Mouse (Mus musculus) cerebellum, postnatal 10 days (tissue): ENCODE measurements around the gene Mrm3.
"Not testable (repeated sequence)": the region's sequence is repeated elsewhere in the genome, so short reads cannot be mapped to it uniquely, and the experiment has no call there.

Experiments
- DNase-seq, 2 experiments: peaks; one replicate each; pipeline ENCODE4 v3.0.0; 2021; ENCODE audit warnings: mixed read lengths in 2 of 2

Gene Mrm3

GRCm38 (mm10) chr11:76242901-76243810 is at the start of gene Mrm3, which contains the start of gene Glod4:
Gene Mrm3 (plus strand): TSS chr11:76243715.
Gene Glod4 (minus strand): TSS chr11:76243725.
- peak; percentile 98 for DNase-seq

GRCm38 (mm10) chr11:76196275-76196976 is 47.1 kb upstream of the Mrm3 start:
- DNase-seq, result no peak

- no peak for DNase-seq
Measured at GRCm38 (mm10) chr11:76196977-76197469, 46.5 kb upstream of the Mrm3 start.

- DNase-seq, result peak; percentile 92 to 95
Measured at GRCm38 (mm10) chr11:76201761-76202674, 41.5 kb upstream of the Mrm3 start.

GRCm38 (mm10) chr11:76206793-76207192 is 36.7 kb upstream of the Mrm3 start:
- peak; percentile 39 to 42 for DNase-seq

- no peak for DNase-seq
Measured at GRCm38 (mm10) chr11:76210228-76210985, 33.1 kb upstream of the Mrm3 start.

GRCm38 (mm10) chr11:76211595-76211994 is 31.9 kb upstream of the Mrm3 start:
- DNase-seq, result not testable (repeated sequence)

- no peak for DNase-seq
Measured at GRCm38 (mm10) chr11:76213841-76214240, 29.7 kb upstream of the Mrm3 start.

GRCm38 (mm10) chr11:76215011-76215410 is 28.5 kb upstream of the Mrm3 start:
- no peak for DNase-seq

- no peak for DNase-seq
Measured at GRCm38 (mm10) chr11:76216049-76216540, 27.4 kb upstream of the Mrm3 start.

- peak; percentile 51 to 63 for DNase-seq
Measured at GRCm38 (mm10) chr11:76216681-76217389, 26.7 kb upstream of the Mrm3 start.

- peak; percentile 99 for DNase-seq
Measured at GRCm38 (mm10) chr11:76217390-76217800, 26.1 kb upstream of the Mrm3 start, which contains the start of the genes Dbil5 and Gemin4. Gene Dbil5 (plus strand): TSS chr11:76217608. Gene Gemin4 (minus strand): TSS chr11:76217664.

- DNase-seq, result no peak
Measured at GRCm38 (mm10) chr11:76224631-76225030, 18.9 kb upstream of the Mrm3 start.

GRCm38 (mm10) chr11:76225051-76225450 is 18.5 kb upstream of the Mrm3 start:
- DNase-seq, result no peak

GRCm38 (mm10) chr11:76236136-76236535 is 7.4 kb upstream of the Mrm3 start:
- no peak for DNase-seq

- DNase-seq, result no peak
Measured at GRCm38 (mm10) chr11:76239750-76240149, 3.8 kb upstream of the Mrm3 start.

GRCm38 (mm10) chr11:76243811-76244546 is 464 bp downstream of the Mrm3 start:
- DNase-seq, result peak in 1 of 2 experiments; percentile 39

GRCm38 (mm10) chr11:76246439-76246838 is 2.9 kb downstream of the Mrm3 start:
- no peak for DNase-seq

GRCm38 (mm10) chr11:76247239-76247638 is 3.7 kb downstream of the Mrm3 start:
- no peak for DNase-seq

GRCm38 (mm10) chr11:76252036-76252435 is 8.5 kb downstream of the Mrm3 start:
- DNase-seq, result peak; percentile 72 to 76
